Mouse (Mus musculus): ENCODE data around the gene Qrfp.

DNA sequence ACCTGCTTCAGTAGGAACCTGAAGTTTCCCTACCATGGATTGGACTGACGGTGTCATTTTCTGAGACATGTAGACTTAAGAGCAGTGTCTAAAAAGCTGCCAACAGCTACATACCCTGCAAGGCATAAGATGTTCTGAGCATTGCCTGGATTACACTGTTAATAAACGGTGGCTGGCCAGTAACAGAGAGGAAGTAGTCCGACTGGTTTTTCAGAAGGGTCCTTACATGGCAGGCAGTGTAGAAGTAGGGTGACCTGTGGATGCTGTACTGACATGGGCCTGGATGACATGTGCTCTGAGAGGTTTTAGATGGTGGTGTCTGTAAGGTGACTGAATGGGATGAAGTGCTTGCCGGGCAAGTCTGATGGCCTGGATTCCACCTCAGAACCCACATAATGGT, 42.6 kb downstream of the Qrfp start:
- TF ChIP-seq REST (IDR thresholded peaks at IDR 0.05; ENCODE audit: insufficient read depth, insufficient read length) (no peak), CEBPB (IDR thresholded peaks at IDR 0.05; ENCODE audit: insufficient read depth, poor library complexity, severe bottlenecking) (no peak), SRF (IDR thresholded peaks at IDR 0.05; ENCODE audit: control insufficient read depth, insufficient read length, low read depth) (no peak), POLR2A (IDR thresholded peaks at IDR 0.05; ENCODE audit: insufficient read length, low read depth) (no peak), TCF3 (IDR thresholded peaks at IDR 0.05; ENCODE audit: insufficient read length, low read depth) (no peak), MAX (IDR thresholded peaks at IDR 0.05; ENCODE audit: low read depth) (no peak), TCF12 (IDR thresholded peaks at IDR 0.05; ENCODE audit: insufficient read depth, poor library complexity, severe bottlenecking) (no peak), MYOD1 (IDR thresholded peaks at IDR 0.05; ENCODE audit: control insufficient read depth in 1 of 3, insufficient read length in 2 of 3, low read depth in 2 of 3) (no peak), POLR2AphosphoS2 (IDR thresholded peaks at IDR 0.05; ENCODE audit: insufficient read length, low read depth) (no peak), E2F4 (IDR thresholded peaks at IDR 0.05; ENCODE audit: insufficient read depth) (no peak), USF1 (IDR thresholded peaks at IDR 0.05; ENCODE audit: low read depth) (no peak)

All from myocyte (in vitro differentiated cells).